Mouse (Mus musculus): Measurements from ENCODE around the gene Irf1.

The Irf1 gene

GRCm38 (mm10) chr11:53783288-53783687 is 13.5 kb downstream of the Irf1 start:
- no peak for DNase-seq (ENCODE audit: low spot score in 2 of 2)

GRCm38 (mm10) chr11:53785311-53785936 is 15.6 kb downstream of the Irf1 start:
- no peak for DNase-seq (ENCODE audit: low spot score in 2 of 2)

GRCm38 (mm10) chr11:53786058-53787031 is 16.5 kb downstream of the Irf1 start:
- DNase-seq (ENCODE audit: low spot score in 2 of 2): no peak

- DNase-seq (ENCODE audit: low spot score in 2 of 2): no peak
These were observed 18.4 kb downstream of the Irf1 start for GRCm38 (mm10) chr11:53788196-53788595.

- DNase-seq (ENCODE audit: low spot score in 2 of 2): no peak
These were observed 19.5 kb downstream of the Irf1 start for GRCm38 (mm10) chr11:53789277-53789676.

- peak in 1 of 2 experiments; percentile 55 for DNase-seq (ENCODE audit: low spot score in 2 of 2)
These were observed 23.2 kb downstream of the Irf1 start for GRCm38 (mm10) chr11:53792986-53793385.

GRCm38 (mm10) chr11:53794015-53794414 is 24.2 kb downstream of the Irf1 start:
- peak in 1 of 2 experiments; percentile 22 for DNase-seq (ENCODE audit: low spot score in 2 of 2)

- DNase-seq (ENCODE audit: low spot score in 2 of 2): peak in 1 of 2 experiments; percentile 9
These were observed 25.1 kb downstream of the Irf1 start for GRCm38 (mm10) chr11:53794671-53795557.

GRCm38 (mm10) chr11:53795813-53796212 is 26.0 kb downstream of the Irf1 start:
- no peak for DNase-seq (ENCODE audit: low spot score in 2 of 2)

GRCm38 (mm10) chr11:53796409-53797151 is 26.8 kb downstream of the Irf1 start:
- DNase-seq (ENCODE audit: low spot score in 2 of 2): no peak

- DNase-seq (ENCODE audit: low spot score in 2 of 2): no peak
These were observed 27.6 kb downstream of the Irf1 start for GRCm38 (mm10) chr11:53797386-53797920.

- no peak for DNase-seq (ENCODE audit: low spot score in 2 of 2)
These were observed 28.4 kb downstream of the Irf1 start for GRCm38 (mm10) chr11:53798041-53798711.

GRCm38 (mm10) chr11:53800036-53800435 is 30.2 kb downstream of the Irf1 start:
- DNase-seq (ENCODE audit: low spot score in 2 of 2): no peak

- no peak for DNase-seq (ENCODE audit: low spot score in 2 of 2)
These were observed 31.2 kb downstream of the Irf1 start for GRCm38 (mm10) chr11:53800975-53801374.

- no peak for DNase-seq (ENCODE audit: low spot score in 2 of 2)
These were observed 33.3 kb downstream of the Irf1 start for GRCm38 (mm10) chr11:53803093-53803492.

GRCm38 (mm10) chr11:53803494-53803893 is 33.7 kb downstream of the Irf1 start:
- no peak for DNase-seq (ENCODE audit: low spot score in 2 of 2)

GRCm38 (mm10) chr11:53804569-53805344 is 34.9 kb downstream of the Irf1 start:
- DNase-seq (ENCODE audit: low spot score in 2 of 2): no peak

GRCm38 (mm10) chr11:53805786-53806185 is 36.0 kb downstream of the Irf1 start:
- no peak for DNase-seq (ENCODE audit: low spot score in 2 of 2)

GRCm38 (mm10) chr11:53809354-53809753 is 39.5 kb downstream of the Irf1 start:
- no peak for DNase-seq (ENCODE audit: low spot score in 2 of 2)
